Mouse (Mus musculus) Muller cell, postnatal 12 days (primary cell): ENCODE measurements around the gene Ablim1.
A peak's percentile ranks its signal among the peaks of the same experiment; 100 is the strongest.

ENCODE experiments used
- DNase-seq: peaks from one replicate; pipeline ENCODE4 v3.0.0-alpha.2; 2015; ENCODE audit errors: inconsistent ontology term

The Ablim1 gene

DNA sequence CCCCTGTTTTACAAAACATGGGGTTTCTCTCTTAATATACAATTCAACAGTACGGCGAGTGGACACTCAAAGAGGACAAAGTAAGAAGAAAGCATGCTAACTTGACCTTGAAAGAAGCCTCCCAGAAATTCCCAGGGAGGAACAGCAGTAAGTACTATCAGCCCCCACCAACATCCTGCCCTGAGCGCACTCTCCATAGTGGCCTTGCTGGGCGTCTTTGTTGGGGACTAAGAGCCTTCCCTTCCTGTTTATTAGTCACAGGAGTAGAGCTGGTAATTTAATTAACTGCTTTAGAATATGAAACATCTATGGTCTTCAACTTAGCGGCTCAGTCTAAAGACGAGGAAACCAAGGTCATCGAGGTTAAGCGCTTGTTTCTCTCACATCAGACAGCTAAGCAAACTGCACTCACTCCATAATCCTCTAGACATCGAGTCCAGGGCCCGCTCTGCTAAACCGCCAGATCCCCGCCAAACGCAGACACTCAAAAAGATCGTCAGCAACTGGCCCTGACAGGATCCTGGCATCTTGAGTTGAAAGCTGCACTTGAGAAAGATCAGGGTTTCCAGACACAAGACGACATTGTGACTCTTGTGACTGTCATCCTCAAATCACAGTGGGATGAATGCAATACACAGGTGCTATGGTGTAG, 50.3 kb downstream of the Ablim1 start:
- DNase-seq = no peak

DNA sequence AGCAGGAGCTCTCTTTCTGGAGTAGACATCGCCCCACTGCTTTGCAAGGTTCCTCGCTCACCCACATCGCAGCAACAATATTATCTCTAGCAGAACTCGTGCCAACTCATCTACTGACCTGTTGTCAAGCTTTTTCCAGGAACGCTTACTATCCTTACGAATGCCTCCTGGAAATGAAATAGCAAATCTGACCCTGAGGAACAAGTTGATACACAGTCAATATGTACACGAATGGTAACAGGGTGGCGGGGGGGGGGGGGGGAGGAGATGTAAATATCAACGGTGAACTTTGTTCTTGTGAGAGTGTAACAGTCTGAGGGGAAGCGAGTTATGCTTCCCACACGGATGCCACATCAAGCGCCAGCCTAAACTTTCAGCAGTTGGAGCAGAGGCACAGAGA, 56.9 kb downstream of the Ablim1 start:
- no peak for DNase-seq

DNA sequence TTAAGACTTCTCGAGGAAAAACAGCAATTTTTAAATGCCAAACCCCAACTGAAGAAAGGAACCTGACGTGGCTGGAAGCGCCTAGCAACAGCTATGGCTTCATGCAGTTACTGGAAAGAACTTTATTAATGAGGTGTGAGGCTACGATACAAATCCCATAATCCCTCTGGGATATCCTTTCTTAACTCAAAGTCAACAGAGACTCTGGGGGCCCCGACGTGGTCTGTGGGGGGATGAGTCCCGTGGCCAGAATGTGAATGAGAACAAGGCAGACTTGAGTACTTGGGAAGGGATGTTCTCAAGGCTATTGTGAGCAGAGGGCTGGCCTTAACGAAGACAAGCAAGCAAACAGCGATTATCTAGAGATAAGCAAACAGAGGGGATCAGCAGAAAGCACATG, 58.1 kb downstream of the Ablim1 start:
- no peak for DNase-seq

DNA sequence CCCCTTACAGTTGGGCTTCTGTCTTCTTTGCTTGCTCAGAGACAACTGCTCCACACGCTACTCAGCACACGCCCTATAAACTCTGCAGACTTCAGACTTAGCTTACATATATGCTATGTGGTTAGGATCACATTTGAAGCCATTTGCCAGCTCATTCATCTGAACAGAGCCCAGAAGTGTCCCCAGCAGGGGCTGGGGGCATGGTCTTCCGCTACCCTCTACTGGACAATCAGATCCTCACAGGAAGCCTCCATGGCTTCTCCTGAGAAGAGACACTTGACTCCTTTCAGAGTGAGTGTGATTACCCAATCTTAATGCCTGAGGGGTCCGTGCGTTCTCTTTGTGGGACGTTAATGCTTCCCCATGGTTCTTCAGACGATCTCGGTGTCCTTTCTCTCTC, 59.6 kb downstream of the Ablim1 start:
- peak; percentile 65 for DNase-seq

DNA sequence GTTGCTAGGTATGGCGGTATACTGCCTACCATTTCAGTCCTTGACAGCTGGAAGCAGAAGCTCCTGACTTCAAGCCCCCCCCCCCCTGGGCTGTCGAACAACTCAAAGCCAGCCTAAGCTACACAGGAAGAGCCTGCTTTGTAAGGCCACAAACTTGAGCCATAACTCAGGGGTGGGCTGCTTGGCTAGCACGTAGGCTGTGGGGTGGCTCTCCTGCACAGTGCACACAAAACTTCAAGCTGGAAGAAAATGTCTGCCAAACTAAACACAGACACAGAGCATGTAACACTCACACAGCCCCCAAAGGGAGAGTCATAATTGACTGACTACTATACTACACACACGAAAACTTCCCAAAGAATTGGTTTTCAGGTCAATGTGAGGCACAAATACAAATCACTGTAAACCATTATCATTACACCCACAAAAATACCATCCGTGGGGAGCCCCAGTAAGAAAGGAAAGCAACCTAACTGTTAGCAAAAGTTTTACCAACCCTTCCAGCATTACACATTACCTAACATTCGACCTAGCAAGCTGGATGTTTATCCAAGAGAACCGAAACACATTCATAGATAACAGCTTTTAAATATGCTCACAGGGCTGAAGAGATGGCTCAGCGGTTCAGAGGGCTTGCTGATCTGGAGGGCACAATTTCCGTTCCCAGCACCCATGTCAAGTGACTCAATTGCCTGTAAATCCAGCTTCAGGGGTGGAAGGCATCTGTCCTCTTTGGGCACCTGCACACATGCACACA, 61.8 kb downstream of the Ablim1 start:
- no peak for DNase-seq

DNA sequence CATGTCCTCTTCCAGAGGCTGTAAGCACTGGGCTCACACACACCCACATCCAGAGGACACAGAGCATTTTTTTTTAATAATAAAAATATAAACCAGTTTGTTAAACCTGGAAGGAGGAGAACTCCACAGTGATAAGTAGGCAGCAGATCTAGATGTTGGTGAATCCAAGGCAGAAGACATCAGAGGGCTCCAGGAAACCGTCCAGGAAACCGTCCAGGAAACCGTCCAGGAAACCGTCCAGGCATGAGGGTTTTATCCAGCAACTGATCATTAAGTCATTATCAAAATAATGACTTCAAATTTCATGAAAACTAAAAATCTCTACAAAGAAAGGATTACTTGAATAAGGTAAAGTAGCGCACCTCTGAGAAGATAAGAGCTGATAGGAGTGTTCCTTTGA, 65.9 kb downstream of the Ablim1 start:
- DNase-seq = no peak

DNA sequence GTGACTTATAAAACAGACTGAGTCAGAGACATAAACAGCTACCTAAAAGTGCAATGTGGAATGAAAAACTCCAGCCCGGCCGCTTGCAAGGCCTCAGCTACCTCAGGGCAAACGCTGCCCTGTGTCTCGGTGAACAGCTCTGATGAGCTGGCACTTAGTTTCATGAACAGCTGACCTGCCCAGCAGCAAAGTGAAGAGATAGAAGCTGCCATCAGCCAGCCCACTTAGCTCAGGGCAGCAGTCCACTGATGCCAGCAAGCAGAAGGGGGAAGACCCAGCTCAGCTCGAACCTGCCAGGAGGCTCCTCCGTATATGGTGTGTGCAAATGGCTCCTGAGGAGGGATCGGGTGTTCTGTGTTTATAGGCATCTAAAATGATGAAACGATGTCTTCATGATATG, 67.5 kb downstream of the Ablim1 start:
- DNase-seq = no peak

DNA sequence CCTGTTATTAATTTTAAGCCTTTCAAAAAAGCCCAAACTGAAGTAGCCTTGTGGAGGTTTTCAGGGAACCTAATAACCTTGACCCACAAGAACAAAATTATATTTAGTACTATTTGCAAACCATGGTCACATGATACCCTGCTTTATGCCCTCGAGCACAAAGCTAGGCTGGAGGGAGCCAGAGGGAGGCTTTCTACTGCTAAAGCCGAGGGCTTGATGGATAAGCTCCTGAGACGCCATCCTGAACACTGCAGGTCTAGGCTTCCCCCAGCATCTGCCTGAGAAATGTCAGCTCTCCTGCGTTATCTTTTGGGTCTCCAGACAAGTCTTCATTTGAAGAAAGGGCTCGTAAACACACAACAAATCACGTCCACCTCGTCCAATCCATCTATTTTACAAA, 70.4 kb downstream of the Ablim1 start:
- DNase-seq = no peak

DNA sequence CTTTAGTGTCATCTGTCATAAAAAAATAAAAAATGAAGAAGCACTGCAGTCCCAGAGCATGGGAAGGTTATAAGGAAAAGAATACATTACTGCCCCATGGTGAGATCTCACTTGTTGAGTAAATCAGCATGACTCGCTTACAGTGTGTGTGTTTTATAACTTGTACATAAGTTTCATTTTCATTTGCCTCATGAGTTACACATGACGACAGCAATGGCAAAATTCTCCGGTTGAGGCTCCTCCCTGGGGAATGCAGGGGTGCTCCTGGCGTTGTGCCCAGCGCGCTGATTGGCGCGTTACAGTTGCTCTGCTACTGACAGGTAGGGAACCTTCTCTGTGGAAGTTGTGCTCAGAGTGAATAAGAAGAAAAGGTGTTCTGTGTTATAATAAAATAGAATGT, 71.1 kb downstream of the Ablim1 start:
- DNase-seq = no peak

DNA sequence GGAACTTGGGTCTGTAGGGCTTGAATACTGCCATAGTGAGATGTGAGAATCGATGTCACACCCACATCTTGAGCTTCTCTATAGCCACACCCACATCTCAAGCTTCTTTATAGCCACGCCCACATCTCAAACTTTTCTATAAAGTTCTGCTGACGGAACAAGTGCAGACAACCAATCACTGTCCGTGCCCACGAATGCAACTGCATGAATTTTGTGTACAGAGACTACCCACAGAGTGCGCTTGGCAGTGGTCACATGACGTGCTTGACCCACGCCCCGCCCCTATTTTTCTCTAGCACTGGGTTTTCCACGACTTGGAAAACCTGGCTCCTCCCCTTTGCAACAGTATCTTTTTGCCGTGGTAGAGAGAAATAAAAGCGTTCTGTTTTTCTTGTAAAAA, 71.5 kb downstream of the Ablim1 start:
- DNase-seq = no peak

DNA sequence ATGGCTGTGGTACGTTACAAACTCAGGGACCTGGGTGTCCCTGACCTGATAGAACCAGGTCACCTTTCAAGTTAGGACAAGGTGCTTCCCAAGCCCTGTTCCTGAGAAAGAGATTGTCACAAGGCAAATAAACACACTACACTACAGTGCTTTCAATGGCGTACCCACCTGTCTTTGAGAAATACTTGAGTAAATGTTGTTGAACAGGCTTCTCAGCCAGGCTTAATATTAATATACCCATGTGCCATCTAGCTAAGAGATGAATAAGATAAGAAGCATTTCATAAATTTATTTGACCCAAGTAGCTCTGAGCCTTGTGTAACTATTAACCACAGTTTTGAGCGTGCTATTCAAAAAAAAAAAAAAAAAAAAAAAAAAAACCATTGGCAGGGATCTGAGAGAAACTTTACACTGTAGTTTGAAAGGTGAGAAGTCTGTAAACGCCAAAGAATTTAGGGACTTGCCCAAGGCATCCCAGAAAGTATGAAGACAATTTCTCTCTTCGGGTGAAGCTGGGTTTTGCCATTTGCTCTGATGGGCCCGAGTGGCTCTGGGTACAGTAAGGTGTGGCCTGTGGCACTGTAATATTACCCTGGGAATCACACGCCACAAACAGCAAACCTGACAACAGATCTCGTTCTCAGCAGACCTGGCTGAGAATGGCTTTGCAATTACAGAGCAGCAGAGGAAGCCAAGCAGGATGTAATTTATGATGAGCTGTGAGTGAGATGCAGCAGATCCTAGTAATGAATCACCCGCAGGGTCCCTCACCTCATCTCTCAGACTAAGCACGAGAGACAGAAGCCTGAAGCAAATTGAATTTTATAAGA, 73.1 kb downstream of the Ablim1 start:
- peak; percentile 38 for DNase-seq

DNA sequence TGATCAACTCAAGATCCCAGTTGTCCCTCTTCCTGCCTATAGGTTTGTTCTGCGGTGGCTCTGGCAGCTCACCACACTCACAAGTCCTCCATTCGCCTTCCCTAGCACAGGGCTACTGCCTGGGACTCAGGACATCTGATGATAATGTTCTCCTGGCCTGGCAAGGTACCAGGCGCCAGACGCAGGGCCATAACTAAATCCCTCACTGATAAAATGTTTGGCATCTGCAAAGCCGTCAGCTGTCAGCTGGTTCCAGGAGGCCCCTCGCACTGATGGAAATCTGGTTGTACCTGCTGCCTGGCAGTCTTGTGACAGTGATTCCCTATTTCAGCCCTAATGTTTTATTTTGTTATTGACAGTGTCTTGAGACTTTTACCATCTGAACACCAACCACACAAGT, 74.5 kb downstream of the Ablim1 start:
- no peak for DNase-seq

DNA sequence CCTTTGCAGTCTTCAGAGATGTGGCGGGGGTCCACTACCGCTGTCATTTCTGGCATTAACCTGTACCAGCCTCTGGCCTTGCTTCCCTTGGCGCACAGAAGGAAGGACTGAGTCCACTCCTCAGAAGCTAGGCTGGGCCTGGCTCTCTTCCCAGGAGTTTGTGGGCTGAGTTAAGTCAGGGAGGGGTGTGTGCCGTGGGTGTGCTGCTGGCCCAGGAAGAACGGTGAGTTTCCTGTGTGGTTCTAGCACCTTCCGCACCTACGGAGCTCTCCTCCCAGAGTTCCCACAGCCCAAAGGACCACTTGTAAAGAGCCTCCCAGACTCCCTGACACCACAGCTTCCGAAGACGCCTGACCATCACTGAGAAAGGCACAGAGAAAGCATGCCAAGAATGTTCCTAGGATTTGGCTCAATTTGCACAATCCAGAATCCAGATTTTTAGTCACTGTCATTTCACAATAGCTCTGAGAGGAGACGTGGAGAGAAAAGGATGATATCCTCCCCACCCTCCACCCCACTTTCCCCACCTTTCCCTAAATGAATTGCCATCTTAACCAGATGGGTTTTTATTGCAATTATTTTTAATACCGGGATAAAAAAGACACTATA, 75.4 kb downstream of the Ablim1 start:
- DNase-seq = peak; percentile 82

DNA sequence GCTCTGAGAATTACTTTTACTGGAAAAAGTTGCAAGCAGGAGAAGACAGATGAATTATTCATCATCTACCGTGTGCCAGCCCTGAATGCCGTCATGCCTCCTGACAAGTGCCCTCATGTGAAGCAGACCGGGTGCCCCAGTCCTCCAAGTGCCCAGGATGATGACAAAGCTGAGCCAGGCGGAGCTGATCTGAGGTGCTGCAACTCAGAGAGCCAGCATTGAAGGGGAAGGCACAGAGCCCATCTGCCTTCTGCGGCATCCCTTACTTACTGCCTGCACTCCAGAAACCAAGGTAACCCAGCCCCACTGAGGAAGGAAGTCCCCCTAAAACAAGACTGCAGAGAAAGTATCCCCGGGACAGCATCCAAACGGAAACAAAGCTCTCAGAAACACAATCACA, 76.3 kb downstream of the Ablim1 start:
- DNase-seq = no peak

DNA sequence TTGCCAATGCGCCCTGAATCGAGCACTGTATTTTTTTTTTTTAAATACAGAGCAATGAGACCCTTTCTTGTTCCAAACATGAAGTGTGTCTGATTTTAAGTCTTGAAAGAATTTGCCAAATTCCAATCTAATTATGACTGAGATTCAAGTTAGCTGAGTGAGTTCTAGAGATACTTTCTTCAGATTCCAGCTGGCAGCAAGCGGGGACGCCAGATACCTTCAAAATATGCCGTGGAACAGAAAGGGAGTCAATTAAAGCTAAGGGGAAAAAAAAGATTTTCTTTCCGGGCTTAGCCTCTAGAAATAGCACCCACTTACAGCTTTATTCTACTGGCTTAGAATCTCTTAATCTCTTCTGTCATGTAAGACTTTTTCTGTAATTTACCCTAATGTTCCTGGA, 77.2 kb downstream of the Ablim1 start:
- peak; percentile 80 for DNase-seq

DNA sequence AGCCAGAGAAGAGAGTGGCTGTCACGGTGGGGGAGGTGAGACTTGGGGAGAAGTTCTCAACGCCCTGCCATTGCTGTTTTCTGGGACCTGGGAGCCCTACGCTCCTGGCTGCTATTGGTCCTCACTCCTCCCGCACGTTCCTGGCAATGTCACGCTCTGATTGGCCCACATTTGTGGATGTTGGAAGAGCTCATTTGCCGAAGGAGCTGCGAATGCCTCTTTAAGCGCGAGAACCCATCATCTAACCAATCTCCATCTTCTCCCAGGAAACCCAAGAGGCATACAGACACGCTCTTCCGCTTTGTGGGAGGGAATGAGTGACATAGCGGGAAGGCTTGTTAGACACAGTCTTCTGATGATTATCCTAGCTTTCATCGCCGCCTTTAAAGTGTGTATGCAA, 78.1 kb downstream of the Ablim1 start:
- DNase-seq = no peak

DNA sequence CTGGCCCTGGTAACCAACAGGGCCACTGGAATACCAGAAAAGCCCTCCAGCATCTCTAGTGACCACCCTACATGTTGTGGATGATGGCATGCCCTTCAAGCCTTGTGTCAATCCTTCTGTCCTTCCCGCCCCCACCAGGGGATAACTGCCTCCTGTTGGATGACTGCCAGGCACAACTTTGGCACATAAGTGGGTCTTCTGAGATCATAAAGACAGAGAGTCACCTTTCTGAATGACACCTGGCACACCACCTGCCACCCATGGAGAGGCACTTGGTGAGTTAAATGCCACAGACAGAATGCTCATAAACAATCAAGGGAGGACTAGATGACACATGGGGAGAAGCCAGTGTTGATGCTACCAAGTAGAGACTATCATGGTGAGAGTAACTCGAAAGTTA, 78.8 kb downstream of the Ablim1 start:
- DNase-seq = no peak

DNA sequence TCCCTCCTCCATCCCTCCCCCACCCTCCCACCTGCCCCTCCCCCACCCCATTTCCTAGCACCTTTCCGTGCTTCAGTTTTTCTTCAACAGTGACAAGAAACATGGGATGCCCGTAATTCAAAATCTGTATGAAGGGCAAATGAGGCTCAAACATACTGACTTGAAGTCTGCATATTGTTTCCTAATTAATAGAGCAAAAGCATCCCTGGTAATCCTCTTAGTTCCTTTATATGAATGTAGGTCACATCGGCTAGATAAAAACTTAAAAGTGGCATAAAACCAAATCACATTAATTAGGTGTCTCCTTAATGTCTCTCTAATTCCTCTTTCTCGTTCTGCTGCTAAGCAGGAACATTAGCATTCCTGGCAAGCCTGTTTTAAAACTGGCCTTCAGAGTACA, 83.7 kb downstream of the Ablim1 start:
- DNase-seq = peak; percentile 40

DNA sequence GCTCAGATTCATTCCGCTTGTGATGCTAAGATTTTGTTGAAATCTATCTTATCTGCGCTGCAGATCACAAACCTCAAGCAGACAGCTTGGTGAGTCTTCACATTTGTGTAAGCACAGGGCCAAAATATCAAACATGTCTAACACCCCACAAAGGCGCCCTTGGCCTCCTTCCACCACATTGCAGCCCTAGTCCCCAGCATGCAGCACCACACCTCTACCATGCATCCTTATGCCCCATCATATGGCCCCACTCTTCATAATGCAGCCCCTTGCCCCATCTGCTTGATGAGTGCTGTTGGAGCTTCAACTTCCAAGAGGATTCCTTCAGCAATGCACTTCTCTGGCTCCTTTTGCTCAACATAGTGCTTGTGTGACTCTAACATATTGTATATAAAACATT, 85.6 kb downstream of the Ablim1 start:
- no peak for DNase-seq

DNA sequence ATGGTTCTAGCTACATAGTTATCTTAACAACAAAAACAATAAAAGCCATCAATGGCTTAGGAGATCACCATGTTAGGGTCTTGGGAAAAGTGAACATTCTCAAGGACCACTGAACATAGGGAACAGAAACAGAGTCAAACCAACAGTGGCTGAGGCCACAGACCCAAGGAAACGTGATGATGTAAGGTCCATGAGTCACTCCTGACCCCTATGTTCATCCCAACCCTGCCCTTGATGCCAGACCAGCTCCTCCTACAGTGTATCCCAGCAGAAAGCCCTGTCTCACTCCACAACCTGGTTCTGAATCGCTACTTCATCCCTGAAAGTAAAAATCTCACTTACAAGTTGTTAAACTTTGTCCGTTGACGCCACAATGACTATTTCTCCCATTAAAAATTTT, 86.1 kb downstream of the Ablim1 start:
- DNase-seq = no peak

DNA sequence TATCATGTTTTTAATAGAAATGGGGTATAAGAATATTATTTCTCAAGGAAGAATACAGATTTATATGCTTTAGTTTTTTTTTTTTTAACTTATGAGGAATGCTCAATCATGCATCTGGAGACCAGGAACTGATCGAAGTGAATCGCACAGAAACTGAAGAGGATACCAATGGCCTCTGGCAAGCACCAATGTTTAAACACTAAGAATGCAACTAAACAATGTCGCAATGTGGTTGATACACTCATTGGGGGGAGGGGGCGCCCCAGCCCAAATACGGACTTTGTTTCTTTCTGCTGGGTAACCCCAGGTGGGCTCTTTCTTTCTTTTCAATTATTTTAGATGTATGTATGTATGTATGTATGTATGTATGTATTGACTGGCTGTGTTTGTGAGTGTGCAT, 90.3 kb downstream of the Ablim1 start:
- no peak for DNase-seq

DNA sequence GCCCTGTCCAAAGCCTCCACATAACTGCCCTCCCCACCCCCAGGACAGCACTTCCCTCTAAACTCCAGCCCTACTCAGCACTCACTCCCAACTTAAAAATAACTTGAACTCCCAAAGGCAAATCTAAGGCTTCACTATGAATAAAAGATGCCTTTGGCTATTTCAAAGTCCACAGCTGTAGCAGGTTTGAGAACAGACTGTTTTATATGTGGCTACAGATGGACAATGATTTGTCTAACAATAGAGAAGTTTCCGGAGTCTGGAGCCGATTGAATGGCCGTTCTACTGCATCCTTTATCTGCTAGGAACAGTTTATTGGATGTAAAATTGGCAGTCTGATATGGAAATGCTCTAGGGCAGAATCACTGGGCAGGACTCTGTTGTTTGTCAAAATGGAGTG, 91.0 kb downstream of the Ablim1 start:
- DNase-seq = no peak
